Mouse (Mus musculus) ES-Bruce4 (cell line): Measurements from ENCODE around the gene Slc1a7.

Source experiments
- CTCF ChIP-seq: IDR thresholded peaks from one replicate; pipeline ENCODE4 v1.8.1; 2011; ENCODE audit warnings: low read depth, low read length
- POLR2A ChIP-seq: IDR thresholded peaks from one replicate; pipeline ENCODE4 v1.8.1; 2011; ENCODE audit warnings: low read length; ENCODE audit not compliant: insufficient read depth

- TF ChIP-seq CTCF (no peak), POLR2A (no peak)
Measured at GRCm38 (mm10) chr4:107955691-107956090, 12.4 kb upstream of the Slc1a7 start.
